Mouse (Mus musculus): ENCODE measurements around the gene Klf3.
"Not testable (repeated sequence)": the region's sequence is repeated elsewhere in the genome, so short reads cannot be mapped to it uniquely, and the experiment has no call there.

Gene Klf3

GRCm38 (mm10) chr5:64878526-64878925 lies 75.3 kb downstream of the Klf3 start:
- DNase-seq (ENCODE audit: low read depth) = no peak

DNA sequence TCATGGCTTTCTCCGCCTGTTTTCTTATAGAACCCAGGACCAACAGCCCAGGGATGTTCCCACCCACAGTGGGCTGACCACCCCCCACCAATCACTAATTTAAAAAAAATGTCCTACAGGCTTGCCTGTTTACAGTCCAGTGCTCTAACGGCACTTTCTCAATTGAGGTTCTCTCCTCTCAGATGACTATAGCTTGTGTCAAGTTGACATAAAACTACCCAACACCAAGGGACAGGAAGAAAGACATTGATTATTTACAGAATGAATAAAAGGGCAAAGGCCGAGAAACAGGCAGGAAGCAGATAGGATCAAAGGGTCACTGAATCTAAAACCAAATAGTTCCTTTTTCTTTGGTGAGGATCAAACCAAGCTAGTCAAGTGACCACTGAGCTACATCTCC lies 76.1 kb downstream of the Klf3 start:
- DNase-seq (ENCODE audit: low read depth) = no peak

GRCm38 (mm10) chr5:64881559-64881958 lies 78.4 kb downstream of the Klf3 start:
- DNase-seq (ENCODE audit: low read depth) = not testable (repeated sequence)

GRCm38 (mm10) chr5:64881976-64882375 lies 78.8 kb downstream of the Klf3 start:
- DNase-seq (ENCODE audit: low read depth) = not testable (repeated sequence)

Data from NIH3T3 (cell line).